Mouse (Mus musculus) C2C12 (cell line): Measurements from ENCODE around the gene Myo9b. TPM values are rescaled to one million over a fixed set of nuclear protein-coding genes. Genes with fewer than 3 reads are reported as not detected.

ENCODE experiments used
- H3K27me3 ChIP-seq: one replicate; pipeline ENCODE4 v1.6.1; 2011; ENCODE audit not compliant: control insufficient read depth, insufficient read depth, insufficient read length
- H3K36me3 ChIP-seq: one replicate; pipeline ENCODE4 v1.6.1; 2011; ENCODE audit not compliant: control insufficient read depth, insufficient read depth
- H3K4me3 ChIP-seq: one replicate; pipeline ENCODE4 v1.5.1; 2011; ENCODE audit warnings: mild to moderate bottlenecking, control low read depth; ENCODE audit not compliant: poor library complexity, insufficient read depth, severe bottlenecking
- H3K79me2 ChIP-seq: one replicate; pipeline ENCODE4 v1.6.1; 2011; ENCODE audit not compliant: control insufficient read depth, insufficient read depth
- H3K79me3 ChIP-seq: one replicate; pipeline ENCODE4 v1.6.1; 2011; ENCODE audit warnings: low read depth, control low read depth
- H3ac ChIP-seq: one replicate; pipeline ENCODE3; 2011; ENCODE audit warnings: low read depth; ENCODE audit not compliant: control insufficient read depth, insufficient read length
- CEBPB ChIP-seq: IDR thresholded peaks from one replicate; pipeline ENCODE4 v1.6.1; 2011; ENCODE audit warnings: low read depth, mild to moderate bottlenecking, control low read depth, moderate library complexity
- CTCF ChIP-seq: IDR thresholded peaks from one replicate; pipeline ENCODE4 v1.5.1; 2011; ENCODE audit not compliant: control insufficient read depth, insufficient read depth, insufficient read length
- FOSL1 ChIP-seq: IDR thresholded peaks from one replicate; pipeline ENCODE4 v1.8.0; 2011; ENCODE audit warnings: mild to moderate bottlenecking, low read length; ENCODE audit not compliant: poor library complexity, insufficient read depth, severe bottlenecking
- MAX ChIP-seq: IDR thresholded peaks from one replicate; pipeline ENCODE4 v1.6.1; 2011; ENCODE audit warnings: mild to moderate bottlenecking, control low read depth
- MYOD1 ChIP-seq: IDR thresholded peaks from one replicate; pipeline ENCODE4 v1.6.1; 2011; ENCODE audit warnings: low read depth; ENCODE audit not compliant: control insufficient read depth, insufficient read length
- MYOG ChIP-seq: IDR thresholded peaks from one replicate; pipeline ENCODE4 v1.6.1; 2011; ENCODE audit not compliant: control insufficient read depth, insufficient read length; ENCODE audit errors: extremely low read depth
- USF1 ChIP-seq: IDR thresholded peaks from one replicate; pipeline ENCODE4 v1.6.1; 2011; ENCODE audit warnings: low read depth, mild to moderate bottlenecking, control low read depth, moderate library complexity
- long read RNA-seq, 2 experiments: library from polyadenylated mRNA; unstranded; transcript quantifications; one replicate each; pipeline ENCODE4 v2.0.0; 2019 to 2020
- polyA plus RNA-seq: library from polyadenylated mRNA; unstranded; fragments of >200 nt; fragmentation: generic; extraction: Trizol; gene quantifications from one replicate; pipeline ENCODE4 v1.2.1, GENCODE M21; 2012; ENCODE audit warnings: missing spikeins

Myo9b gene
- polyA plus RNA-seq = 53.6 TPM
- long read RNA-seq, experiment 1, partial matches to known transcripts = 3 of 13 reads
- long read RNA-seq, experiment 1, other reads (novel, unspliced or antisense) = 10 of 13 reads
- long read RNA-seq, experiment 2, partial matches to known transcripts = 12 of 26 reads
- long read RNA-seq, experiment 2, other reads (novel, unspliced or antisense) = 14 of 26 reads

- H3K27me3 ChIP-seq = no peaks in the 10 kb centered on the region
- H3ac ChIP-seq = peak within 1 kb of the TSS; percentile 89
- H3K4me3 ChIP-seq = peak within 1 kb of the TSS; percentile 80
- peaks cover 14% of the 10 kb centered on the region for H3K36me3 ChIP-seq
- peaks cover 55% of the 10 kb centered on the region for H3K79me3 ChIP-seq
- H3K79me2 ChIP-seq = peaks cover 79% of the 10 kb centered on the region
- TF ChIP-seq MAX (peak; percentile 37), CTCF (no peak)
These were observed at the start of gene Myo9b, which contains the start of gene Haus8 for GRCm38 (mm10) chr8:71272286-71273150. Gene Myo9b (plus strand): TSS chr8:71272714. Gene Haus8 (minus strand): TSS chr8:71272934.

- H3K4me3 ChIP-seq = no peak overlapping the region
- TF ChIP-seq USF1 (no peak), CEBPB (no peak), CTCF (no peak), MAX (no peak), MYOG (no peak), FOSL1 (no peak), MYOD1 (no peak)
- H3K27me3 ChIP-seq = no peaks in the 10 kb centered on the region
- no peaks in the 10 kb centered on the region for H3K79me3 ChIP-seq
- H3ac ChIP-seq = no peak overlapping the region
- H3K36me3 ChIP-seq = no peaks in the 10 kb centered on the region
- H3K79me2 ChIP-seq = no peaks in the 10 kb centered on the region
These were observed 48.0 kb upstream of the Myo9b start for GRCm38 (mm10) chr8:71224560-71224959.

DNA sequence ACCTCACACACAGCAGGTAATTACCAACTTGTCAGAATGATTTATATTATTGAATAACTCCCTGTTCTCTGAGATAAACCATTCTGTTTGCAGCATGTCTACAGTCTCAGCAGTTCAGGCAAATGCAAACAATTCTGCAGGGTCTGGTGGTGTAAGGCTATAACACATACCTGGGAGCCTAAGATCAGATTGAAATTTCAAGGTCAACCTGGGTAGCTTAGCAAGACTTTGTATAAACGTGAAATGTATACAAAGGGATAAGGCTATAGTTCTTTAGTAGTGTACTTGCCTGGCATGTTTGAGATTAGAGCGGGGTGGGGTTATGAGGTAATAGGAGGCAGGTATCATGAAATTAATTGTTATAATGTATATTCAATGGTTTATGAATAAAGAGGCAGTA, 29.8 kb upstream of the Myo9b start:
- no peak overlapping the region for H3K4me3 ChIP-seq
- H3ac ChIP-seq = no peak overlapping the region
- TF ChIP-seq USF1 = no peak
- TF ChIP-seq MYOD1 = no peak
- no peak for TF ChIP-seq CEBPB
- no peak for TF ChIP-seq MAX
- TF ChIP-seq CTCF = no peak
- no peak for TF ChIP-seq FOSL1
- no peak for TF ChIP-seq MYOG
- H3K79me2 ChIP-seq = no peaks in the 10 kb centered on the region
- no peaks in the 10 kb centered on the region for H3K79me3 ChIP-seq
- no peaks in the 10 kb centered on the region for H3K27me3 ChIP-seq
- no peaks in the 10 kb centered on the region for H3K36me3 ChIP-seq

DNA sequence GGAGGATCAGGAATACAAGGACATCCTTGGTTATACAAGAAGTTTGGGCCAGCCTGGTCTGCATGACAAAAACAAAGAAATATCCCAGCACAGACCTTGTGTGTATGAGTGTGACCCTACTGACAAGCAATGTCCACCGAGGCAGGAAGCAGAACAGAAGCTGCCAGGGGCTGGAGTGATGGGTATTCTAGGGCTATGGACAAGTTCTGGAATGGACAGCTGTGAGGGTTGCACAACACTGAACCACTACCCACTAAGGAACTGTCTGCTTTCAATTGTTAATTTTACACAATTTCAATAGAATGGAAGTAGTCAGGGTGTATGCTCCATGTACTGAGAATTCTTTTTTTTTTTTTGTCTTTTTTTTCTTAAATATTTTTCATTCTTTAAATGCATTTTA, 24.3 kb upstream of the Myo9b start:
- Histone ChIP-seq H3K79me3 (no peaks in the 10 kb centered on the region), H3K36me3 (no peaks in the 10 kb centered on the region), H3K79me2 (no peaks in the 10 kb centered on the region), H3ac (no peak overlapping the region), H3K27me3 (no peaks in the 10 kb centered on the region), H3K4me3 (no peak overlapping the region)
- no peak for TF ChIP-seq CTCF
- no peak for TF ChIP-seq USF1
- TF ChIP-seq CEBPB = no peak
- no peak for TF ChIP-seq MAX
- no peak for TF ChIP-seq MYOD1
- no peak for TF ChIP-seq FOSL1
- TF ChIP-seq MYOG = no peak

GRCm38 (mm10) chr8:71256545-71257232, 15.8 kb upstream of the Myo9b start:
- H3K27me3 ChIP-seq = no peaks in the 10 kb centered on the region
- no peaks in the 10 kb centered on the region for H3K36me3 ChIP-seq
- H3K79me3 ChIP-seq = no peaks in the 10 kb centered on the region
- H3ac ChIP-seq = no peak overlapping the region
- H3K79me2 ChIP-seq = no peaks in the 10 kb centered on the region
- TF ChIP-seq MAX = no peak
- TF ChIP-seq FOSL1 = no peak
- TF ChIP-seq CEBPB = no peak
- TF ChIP-seq CTCF = no peak
- no peak for TF ChIP-seq MYOG
- no peak for TF ChIP-seq MYOD1
- TF ChIP-seq USF1 = no peak
- H3K4me3 ChIP-seq = no peak overlapping the region

DNA sequence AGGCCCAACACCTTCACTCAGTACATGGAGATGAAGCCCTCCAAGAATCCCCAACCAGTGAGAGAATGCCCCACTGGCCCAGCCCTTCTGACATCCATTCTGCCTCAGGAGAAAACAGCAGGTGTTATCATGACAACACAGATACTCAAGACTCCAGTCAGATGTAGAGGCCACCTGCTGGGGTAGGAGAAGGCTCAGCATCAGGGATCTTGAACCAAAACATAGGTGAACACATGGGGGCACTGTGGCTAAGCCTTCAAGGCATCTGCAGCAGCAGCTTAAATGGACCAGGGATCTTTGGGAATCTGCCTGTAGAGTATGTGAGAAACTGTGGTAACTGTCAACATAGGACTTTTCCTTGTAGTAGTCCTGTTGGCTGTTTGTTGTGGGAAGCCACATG, 11.3 kb upstream of the Myo9b start:
- TF ChIP-seq MYOD1 (no peak), CTCF (no peak), MYOG (no peak), CEBPB (no peak), USF1 (no peak), MAX (no peak), FOSL1 (no peak)
- no peaks in the 10 kb centered on the region for H3K36me3 ChIP-seq
- no peak overlapping the region for H3ac ChIP-seq
- H3K79me2 ChIP-seq = no peaks in the 10 kb centered on the region
- no peak overlapping the region for H3K4me3 ChIP-seq
- no peaks in the 10 kb centered on the region for H3K27me3 ChIP-seq
- H3K79me3 ChIP-seq = peaks cover 2% of the 10 kb centered on the region
